Mouse (Mus musculus): ENCODE results near the gene Vps16. TPM values are rescaled to one million over a fixed set of nuclear protein-coding genes. Genes with fewer than 3 reads are reported as not detected.

Gene Vps16
- polyA plus RNA-seq, 1 experiment from 2014 or later = 35.2 TPM

DNA sequence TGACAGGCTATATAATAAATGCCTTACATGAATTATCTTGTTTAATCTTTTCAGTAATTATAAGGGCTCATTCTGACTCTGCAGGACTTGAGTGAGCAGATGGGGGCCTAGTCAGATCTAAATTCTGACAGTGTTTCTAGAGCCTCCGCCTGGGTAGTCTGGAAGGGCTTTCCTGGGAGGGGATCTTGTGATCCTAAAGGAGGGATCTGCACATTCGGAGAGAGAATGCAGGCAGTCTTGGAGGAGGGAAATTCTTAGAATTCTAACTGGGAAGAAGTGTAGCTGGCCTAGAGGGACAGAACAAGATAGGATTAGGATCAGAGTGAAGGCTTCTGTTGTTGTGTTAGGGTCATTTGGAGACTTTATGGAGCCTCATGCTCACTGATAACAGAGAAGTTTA is 28.1 kb downstream of the Vps16 start:
- no peak overlapping the region for H3K4me3 ChIP-seq (ENCODE audit: low read depth, low read length)
- no peaks in the 10 kb centered on the region for H3K36me3 ChIP-seq (ENCODE audit: control insufficient read depth, insufficient read depth)
- WGBS = 65% methylated on average over 2 of the region's 2 CpGs
- H3K27ac ChIP-seq (ENCODE audit: low read depth, low read length) = no peak overlapping the region
- no peak for ATAC-seq
- no peak overlapping the region for H3K4me2 ChIP-seq (replicated peaks; ENCODE audit: low read depth)
- H3K9me3 ChIP-seq (ENCODE audit: control insufficient read depth) = no peaks in the 10 kb centered on the region
- H3K9ac ChIP-seq (ENCODE audit: low read depth, low read length) = no peak overlapping the region
- H3K4me1 ChIP-seq (replicated peaks; ENCODE audit: control insufficient read depth, insufficient read depth, low read length) = peaks cover 2% of the 10 kb centered on the region
- TF ChIP-seq CTCF (IDR thresholded peaks at IDR 0.05; ENCODE audit: low read depth) = no peak
- H3K27me3 ChIP-seq (replicated peaks; ENCODE audit: control insufficient read depth, insufficient read depth, low read length) = no peaks in the 10 kb centered on the region

DNA sequence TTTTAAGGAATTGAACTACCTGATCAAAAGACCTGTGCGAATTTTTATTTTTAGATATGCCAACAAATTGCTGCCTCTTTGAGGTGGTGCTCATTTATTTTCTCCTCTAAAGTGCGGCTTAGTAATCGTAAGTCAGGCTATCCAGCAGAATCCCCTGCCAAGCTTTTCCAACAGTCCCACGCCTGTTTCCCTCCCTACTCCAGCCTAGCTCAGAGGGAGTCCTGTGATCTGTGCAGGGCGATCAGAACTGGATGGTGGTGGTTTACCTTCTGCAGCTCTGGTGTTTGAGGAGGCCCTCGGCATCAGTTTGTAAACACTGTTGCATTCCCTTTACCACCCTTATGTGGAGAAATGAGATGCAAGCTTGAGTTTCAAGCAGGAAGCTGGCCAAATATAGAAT is 29.3 kb downstream of the Vps16 start:
- Histone ChIP-seq H3K4me1 (replicated peaks; ENCODE audit: control insufficient read depth, insufficient read depth, low read length) (peaks cover 2% of the 10 kb centered on the region), H3K27ac (ENCODE audit: low read depth, low read length) (no peak overlapping the region), H3K4me3 (ENCODE audit: low read depth, low read length) (no peak overlapping the region), H3K36me3 (ENCODE audit: control insufficient read depth, insufficient read depth) (no peaks in the 10 kb centered on the region), H3K9me3 (ENCODE audit: control insufficient read depth) (no peaks in the 10 kb centered on the region), H3K27me3 (replicated peaks; ENCODE audit: control insufficient read depth, insufficient read depth, low read length) (no peaks in the 10 kb centered on the region), H3K4me2 (replicated peaks; ENCODE audit: low read depth) (no peak overlapping the region), H3K9ac (ENCODE audit: low read depth, low read length) (no peak overlapping the region)
- no peak for TF ChIP-seq CTCF (IDR thresholded peaks at IDR 0.05; ENCODE audit: low read depth)
- 64% methylated on average over 6 of the region's 6 CpGs for WGBS
- ATAC-seq = no peak

DNA sequence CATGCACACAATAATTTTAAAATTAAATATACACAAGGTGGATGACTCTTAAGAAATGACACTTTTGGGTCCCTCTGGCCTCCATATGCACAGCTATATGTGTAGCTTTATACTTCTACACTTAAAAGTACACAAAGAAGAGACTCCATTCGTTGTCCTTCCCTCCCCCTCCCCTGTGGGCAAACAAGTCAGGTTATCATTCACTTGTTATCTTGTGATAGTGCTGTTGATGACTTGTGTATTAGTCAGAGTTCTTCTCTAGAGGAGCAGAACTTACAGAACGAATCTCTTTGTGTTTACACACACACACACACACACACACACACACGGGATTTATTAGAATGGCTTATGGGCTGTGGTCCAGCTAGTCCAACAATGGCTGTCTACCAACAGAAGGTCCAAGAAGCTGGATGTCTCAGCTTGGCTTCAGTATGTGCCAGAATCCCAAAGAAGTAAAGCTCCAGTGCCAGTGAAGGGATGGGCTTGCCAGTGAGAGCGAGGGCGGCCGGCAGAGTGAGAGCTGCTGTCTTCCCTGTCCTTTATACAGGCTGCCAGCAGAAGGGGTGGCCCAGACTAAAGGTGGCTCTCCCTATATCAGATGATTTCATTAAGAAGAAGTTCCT is 30.7 kb downstream of the Vps16 start:
- Histone ChIP-seq H3K27ac (ENCODE audit: low read depth, low read length) (no peak overlapping the region), H3K9me3 (ENCODE audit: control insufficient read depth) (no peaks in the 10 kb centered on the region), H3K9ac (ENCODE audit: low read depth, low read length) (no peak overlapping the region), H3K4me2 (replicated peaks; ENCODE audit: low read depth) (no peak overlapping the region), H3K36me3 (ENCODE audit: control insufficient read depth, insufficient read depth) (no peaks in the 10 kb centered on the region), H3K4me1 (replicated peaks; ENCODE audit: control insufficient read depth, insufficient read depth, low read length) (no peaks in the 10 kb centered on the region; the same call in 1 of the 2 replicates), H3K4me3 (ENCODE audit: low read depth, low read length) (no peak overlapping the region), H3K27me3 (replicated peaks; ENCODE audit: control insufficient read depth, insufficient read depth, low read length) (no peaks in the 10 kb centered on the region)
- WGBS = 54% methylated on average over 6 of the region's 6 CpGs
- no peak for TF ChIP-seq CTCF (IDR thresholded peaks at IDR 0.05; ENCODE audit: low read depth)
- ATAC-seq = no peak

DNA sequence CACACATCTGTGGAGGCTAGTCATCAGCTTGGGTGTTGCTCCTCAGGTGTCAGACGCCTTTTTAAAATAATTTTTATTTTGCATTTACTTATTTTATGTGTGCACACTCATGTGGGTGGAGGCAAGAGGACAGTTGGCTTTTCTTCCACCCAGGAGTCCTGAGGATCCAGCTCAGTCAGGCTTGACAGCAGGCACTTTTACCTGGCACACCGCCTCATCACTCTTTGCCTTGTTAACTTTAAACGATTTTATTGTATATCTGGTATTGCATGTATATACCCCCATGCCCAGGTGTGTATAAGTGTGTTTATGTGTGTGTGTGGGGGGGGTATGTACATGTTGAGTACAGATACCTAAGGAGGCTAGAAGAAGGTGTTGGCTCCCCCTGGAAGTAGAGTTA is 33.7 kb downstream of the Vps16 start:
- TF ChIP-seq CTCF (IDR thresholded peaks at IDR 0.05; ENCODE audit: low read depth) = no peak
- 82% methylated on average over 3 of the region's 3 CpGs for WGBS
- ATAC-seq = no peak

DNA sequence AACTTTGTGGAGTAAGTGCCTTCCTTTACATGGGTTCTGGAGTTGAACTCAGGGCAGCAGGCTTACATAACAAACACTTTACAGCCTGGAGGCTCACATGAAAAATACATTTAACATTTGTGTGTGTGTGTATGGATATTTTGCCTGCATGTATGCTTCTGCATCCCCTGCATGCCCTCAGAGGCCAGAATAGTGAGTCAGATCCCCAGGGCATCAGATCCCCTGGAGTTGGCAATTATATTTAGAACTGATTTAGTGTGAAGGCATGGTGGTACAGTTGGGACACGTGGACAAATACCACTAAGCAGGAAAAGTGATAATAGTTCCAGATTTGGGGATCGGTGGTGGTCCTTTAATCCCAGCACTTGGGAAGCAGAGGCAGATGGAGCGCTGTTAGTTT is 35.4 kb downstream of the Vps16 start:
- no peak overlapping the region for H3K4me2 ChIP-seq (replicated peaks; ENCODE audit: low read depth)
- no peak overlapping the region for H3K4me3 ChIP-seq (ENCODE audit: low read depth, low read length)
- no peaks in the 10 kb centered on the region for H3K36me3 ChIP-seq (ENCODE audit: control insufficient read depth, insufficient read depth)
- 92% methylated on average over 3 of the region's 3 CpGs for WGBS
- H3K27me3 ChIP-seq (replicated peaks; ENCODE audit: control insufficient read depth, insufficient read depth, low read length) = no peaks in the 10 kb centered on the region
- H3K9me3 ChIP-seq (ENCODE audit: control insufficient read depth) = no peaks in the 10 kb centered on the region
- H3K27ac ChIP-seq (ENCODE audit: low read depth, low read length) = no peak overlapping the region
- ATAC-seq = no peak
- no peaks in the 10 kb centered on the region for H3K4me1 ChIP-seq (replicated peaks; ENCODE audit: control insufficient read depth, insufficient read depth, low read length)
- H3K9ac ChIP-seq (ENCODE audit: low read depth, low read length) = no peak overlapping the region
- TF ChIP-seq CTCF (IDR thresholded peaks at IDR 0.05; ENCODE audit: low read depth) = no peak

More for the DNA sequence above, 33.7 kb downstream of the Vps16 start:
- H3K9ac ChIP-seq (ENCODE audit: low read depth, low read length) = no peak overlapping the region
- H3K27ac ChIP-seq (ENCODE audit: low read depth, low read length) = no peak overlapping the region
- no peak overlapping the region for H3K4me2 ChIP-seq (replicated peaks; ENCODE audit: low read depth)
- no peaks in the 10 kb centered on the region for H3K9me3 ChIP-seq (ENCODE audit: control insufficient read depth)
- H3K27me3 ChIP-seq (replicated peaks; ENCODE audit: control insufficient read depth, insufficient read depth, low read length) = no peaks in the 10 kb centered on the region
- no peaks in the 10 kb centered on the region for H3K4me1 ChIP-seq (replicated peaks; ENCODE audit: control insufficient read depth, insufficient read depth, low read length)
- H3K4me3 ChIP-seq (ENCODE audit: low read depth, low read length) = no peak overlapping the region
- H3K36me3 ChIP-seq (ENCODE audit: control insufficient read depth, insufficient read depth) = no peaks in the 10 kb centered on the region

DNA sequence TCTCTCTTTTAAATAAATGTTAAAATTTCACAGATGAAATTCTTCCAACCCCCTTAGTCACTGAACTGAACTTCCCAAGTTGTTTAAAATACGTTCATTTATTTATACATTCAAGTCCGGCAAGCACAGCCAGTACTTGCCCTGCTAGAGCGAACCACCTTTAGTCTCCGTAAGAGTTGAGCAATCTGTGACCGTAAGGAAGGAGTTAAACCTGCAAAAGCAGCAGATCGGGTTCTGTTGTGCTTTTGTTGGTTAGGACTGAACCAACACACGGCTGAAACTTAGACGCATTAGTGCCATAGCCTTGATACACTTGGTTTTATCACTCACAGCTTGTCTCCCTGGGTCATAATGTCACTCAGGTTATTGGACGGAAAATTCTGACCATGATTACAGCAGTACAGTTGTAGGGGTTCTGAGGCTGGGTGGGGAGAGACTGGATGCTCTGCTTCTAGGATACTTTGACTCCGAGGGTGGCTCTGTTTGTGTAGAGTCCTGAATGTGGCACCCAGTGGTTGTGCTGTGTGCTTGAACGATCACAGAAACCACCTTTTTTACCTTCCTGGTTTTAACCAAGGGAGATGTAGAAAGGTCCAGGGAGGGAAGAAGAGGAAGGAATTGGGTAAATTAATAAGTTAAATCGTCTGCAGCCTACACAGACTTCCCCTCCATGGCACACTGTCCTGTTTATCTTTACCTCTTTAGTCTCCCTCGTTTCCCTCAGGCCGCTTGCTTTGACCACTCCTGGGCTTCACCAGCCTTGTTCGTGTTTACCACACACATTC is 37.3 kb downstream of the Vps16 start:
- Histone ChIP-seq H3K27ac (ENCODE audit: low read depth, low read length) (no peak overlapping the region), H3K9ac (ENCODE audit: low read depth, low read length) (no peak overlapping the region), H3K4me3 (ENCODE audit: low read depth, low read length) (no peak overlapping the region), H3K36me3 (ENCODE audit: control insufficient read depth, insufficient read depth) (no peaks in the 10 kb centered on the region), H3K4me1 (replicated peaks; ENCODE audit: control insufficient read depth, insufficient read depth, low read length) (no peaks in the 10 kb centered on the region), H3K9me3 (ENCODE audit: control insufficient read depth) (no peaks in the 10 kb centered on the region), H3K27me3 (replicated peaks; ENCODE audit: control insufficient read depth, insufficient read depth, low read length) (no peaks in the 10 kb centered on the region), H3K4me2 (replicated peaks; ENCODE audit: low read depth) (no peak overlapping the region)
- ATAC-seq = no peak
- WGBS = 47% methylated on average over 15 of the region's 15 CpGs
- TF ChIP-seq CTCF (IDR thresholded peaks at IDR 0.05; ENCODE audit: low read depth) = no peak
